Mouse (Mus musculus) liver, adult (tissue): ENCODE measurements around the gene Parp3.
A peak's percentile ranks its signal among the peaks of the same experiment; 100 is the strongest.

Source experiments
- GATA4 ChIP-seq: IDR thresholded peaks from 2 replicates; pipeline ENCODE4 v1.6.1; 2014; ENCODE audit warnings: mild to moderate bottlenecking, low read length; ENCODE audit not compliant: insufficient replicate concordance

The Parp3 gene

GRCm38 (mm10) chr9:106480541-106480940, 3.8 kb upstream of the Parp3 start:
- TF ChIP-seq GATA4, result no peak

DNA sequence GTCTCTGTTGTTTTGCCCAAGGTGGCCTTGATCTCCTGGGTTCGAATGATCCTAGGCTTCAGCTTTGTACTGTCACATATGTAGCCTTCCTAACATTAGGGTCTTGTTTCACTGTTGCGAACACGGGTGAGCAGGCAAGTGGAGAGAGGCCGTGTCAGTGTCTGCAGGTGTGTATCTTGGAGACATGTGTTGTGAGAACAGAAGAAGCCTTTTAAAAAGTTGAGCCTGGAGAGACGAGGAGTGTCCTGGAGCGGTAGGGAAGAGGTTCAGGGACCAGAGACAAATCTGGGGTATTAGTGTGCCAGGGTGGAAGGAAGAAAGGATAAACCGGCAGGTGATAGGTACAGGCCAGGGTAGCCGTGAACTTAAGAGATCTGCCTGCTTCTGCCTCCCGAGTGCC, 1.4 kb upstream of the Parp3 start:
- TF ChIP-seq GATA4, result no peak

- no peak for TF ChIP-seq GATA4
Measured at GRCm38 (mm10) chr9:106477649-106478048, 900 bp upstream of the Parp3 start.

DNA sequence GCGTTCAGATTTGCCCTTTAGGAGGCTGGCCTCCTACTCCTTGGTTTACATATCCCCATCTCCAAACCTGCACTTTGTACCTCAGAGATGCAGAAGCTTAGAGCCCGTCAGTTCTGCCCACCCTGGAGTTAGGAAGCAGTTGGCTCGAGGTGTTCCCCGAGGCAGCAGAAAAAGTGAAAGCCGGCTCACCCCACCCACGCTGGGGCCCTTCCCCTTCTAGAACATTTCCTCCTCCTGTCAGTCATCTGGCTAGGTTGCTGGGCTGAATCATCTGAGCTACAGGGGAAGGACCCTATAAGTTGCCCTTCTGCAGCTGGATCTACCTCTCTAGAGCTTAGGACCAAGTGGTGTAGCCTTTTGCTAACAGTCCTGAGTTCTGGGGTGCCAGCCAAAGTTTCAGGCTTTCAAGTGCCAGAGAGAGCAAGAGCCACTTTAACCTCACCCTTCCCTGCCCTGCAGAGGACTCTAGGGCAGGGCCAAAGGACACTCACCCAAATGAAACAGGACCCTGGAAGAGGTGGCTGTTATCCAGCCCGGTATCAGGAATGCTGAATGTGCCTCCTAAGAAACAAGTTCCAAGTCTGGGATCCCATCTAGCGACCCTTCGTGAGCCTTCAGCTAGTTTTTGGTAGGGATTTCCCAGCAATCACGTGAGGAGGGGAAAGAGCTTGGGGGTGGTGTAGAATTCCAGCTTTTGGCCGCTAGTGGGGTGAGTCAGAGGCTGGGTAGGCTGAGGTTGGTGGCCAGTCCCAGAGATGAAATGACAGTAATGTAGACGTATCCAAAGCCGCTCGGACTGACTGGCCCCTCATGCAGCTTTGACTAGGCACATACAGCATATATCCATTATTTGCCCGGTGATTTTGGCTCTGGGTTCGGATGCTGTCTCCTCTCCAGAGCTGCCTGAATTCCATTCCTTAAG, 486 bp downstream of the Parp3 start:
- no peak for TF ChIP-seq GATA4

DNA sequence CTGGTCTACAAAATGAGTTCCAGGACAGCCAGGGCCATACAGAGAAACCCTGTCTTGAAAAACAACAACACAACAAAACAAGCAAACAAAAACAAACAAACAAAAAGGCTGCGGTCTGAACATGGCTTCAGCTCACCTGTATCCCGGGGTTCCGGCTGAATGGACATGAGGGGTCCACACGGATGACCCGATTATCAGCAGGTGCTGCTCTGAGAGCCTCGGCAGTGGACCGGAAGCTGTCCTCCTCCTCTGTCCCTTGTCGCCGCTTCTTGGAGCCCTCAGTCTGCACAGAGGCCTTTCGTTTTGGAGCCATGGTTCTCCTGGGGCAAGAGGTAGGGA, 1.1 kb downstream of the Parp3 start, which contains the start of gene Rrp9:
TSS of gene Rrp9 (plus strand) at position 301 of the 339 bp plus-strand sequence.
- no peak for TF ChIP-seq GATA4

DNA sequence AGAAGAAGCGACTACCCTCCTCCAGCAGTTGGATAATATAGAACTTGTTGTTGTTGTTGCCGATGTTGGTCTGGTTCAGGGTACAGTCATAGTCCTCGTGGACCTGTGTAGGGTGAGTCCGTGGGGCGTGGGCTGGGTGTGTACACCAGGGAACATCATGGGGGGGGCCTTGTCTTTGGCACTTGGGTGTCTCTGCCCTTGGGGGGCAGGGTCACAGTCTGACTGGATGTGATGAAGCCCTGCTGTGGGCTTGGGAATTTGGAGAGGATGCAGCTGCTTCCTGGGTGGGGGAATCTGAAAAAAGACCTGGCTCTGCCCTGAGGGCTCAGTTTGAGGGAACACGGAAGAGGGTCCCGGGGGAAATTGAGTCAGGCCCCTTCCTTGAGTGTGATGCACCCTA, 1.7 kb downstream of the Parp3 start:
- no peak for TF ChIP-seq GATA4

GRCm38 (mm10) chr9:106474456-106474855, 2.3 kb downstream of the Parp3 start:
- TF ChIP-seq GATA4, result peak; percentile 17; the same call in 1 of the 2 replicates

- TF ChIP-seq GATA4, result no peak
Measured at GRCm38 (mm10) chr9:106473753-106474105, 3.0 kb downstream of the Parp3 start.

DNA sequence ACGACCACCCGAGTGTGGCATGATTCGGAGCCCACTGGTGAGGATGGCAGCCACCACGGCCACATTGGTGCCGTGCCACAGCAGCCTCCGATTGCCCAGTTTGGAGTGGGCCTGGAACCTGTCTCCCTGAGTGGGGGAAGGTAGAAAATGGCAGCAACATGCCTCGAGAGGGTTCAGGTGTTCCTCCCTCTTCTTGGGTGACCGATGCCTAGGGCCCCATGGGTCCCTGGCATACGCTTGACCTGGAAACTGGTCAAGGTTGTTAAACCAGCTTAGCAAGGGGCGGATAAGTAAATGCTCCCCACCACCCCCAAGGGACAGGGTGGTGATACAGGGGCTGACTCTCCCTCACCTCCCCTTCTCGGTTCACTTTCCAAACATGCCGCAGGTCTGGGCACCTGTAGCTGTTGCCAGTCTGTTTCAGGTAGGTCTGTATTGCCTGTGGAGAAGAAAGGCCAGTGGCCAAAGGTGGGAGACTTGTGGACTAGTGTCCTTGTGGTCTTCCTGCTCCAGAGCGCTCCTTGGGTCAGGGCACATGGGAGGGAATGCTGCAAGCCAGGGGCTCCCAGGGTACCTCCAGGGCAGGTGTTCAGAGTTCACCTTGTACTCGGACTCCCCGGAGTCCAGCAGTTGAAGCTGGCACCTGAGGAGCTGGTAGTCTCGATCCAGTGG, 3.5 kb downstream of the Parp3 start:
- TF ChIP-seq GATA4, result no peak

- no peak for TF ChIP-seq GATA4
Measured at GRCm38 (mm10) chr9:106472321-106472720, 4.4 kb downstream of the Parp3 start.

DNA sequence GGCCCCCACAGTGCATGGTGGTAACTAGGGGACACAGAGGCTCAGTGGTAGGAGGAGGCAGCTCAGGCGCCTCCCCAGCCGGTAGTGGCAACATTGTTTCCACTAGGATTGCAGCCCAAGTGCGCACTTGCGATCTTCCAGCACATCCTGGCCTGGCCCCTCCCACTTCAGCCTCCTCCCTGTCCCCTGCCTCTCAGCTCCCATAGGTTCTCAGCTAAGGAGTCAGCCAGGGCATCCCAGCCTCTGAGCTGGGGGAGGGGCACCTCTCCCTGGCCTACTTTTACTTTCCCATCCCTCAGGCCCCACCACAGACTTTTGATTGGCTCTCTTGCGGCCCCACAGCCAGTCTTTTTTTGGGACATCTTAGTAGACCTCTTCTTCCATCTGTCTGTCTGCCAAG, 4.9 kb downstream of the Parp3 start:
- no peak for TF ChIP-seq GATA4

GRCm38 (mm10) chr9:106470991-106471750, 5.6 kb downstream of the Parp3 start:
- no peak for TF ChIP-seq GATA4

GRCm38 (mm10) chr9:106469776-106470175, 7.0 kb downstream of the Parp3 start:
- no peak for TF ChIP-seq GATA4

- TF ChIP-seq GATA4, result no peak
Measured at GRCm38 (mm10) chr9:106469317-106469716, 7.4 kb downstream of the Parp3 start.

GRCm38 (mm10) chr9:106467746-106468145, 9.0 kb downstream of the Parp3 start:
- no peak for TF ChIP-seq GATA4

DNA sequence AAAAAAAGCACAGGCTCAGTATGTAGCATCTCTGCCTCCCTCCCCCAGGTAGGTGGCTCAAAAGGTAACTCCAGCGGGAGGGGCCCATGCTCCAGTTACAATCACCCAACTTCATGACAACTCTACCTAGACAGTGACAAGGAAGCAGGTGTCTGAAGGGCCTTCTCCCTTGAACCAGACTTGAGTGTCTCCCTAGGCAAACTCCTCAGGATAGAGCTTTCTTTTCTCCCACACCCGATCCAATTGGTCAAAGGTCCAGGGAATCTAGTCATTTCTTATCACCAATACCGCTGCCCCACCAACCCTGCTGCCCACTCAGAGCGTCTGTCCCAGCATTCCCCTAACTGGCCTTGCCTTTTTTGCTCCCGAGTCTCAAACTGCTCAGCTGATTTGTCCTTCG, 10.0 kb downstream of the Parp3 start:
- TF ChIP-seq GATA4, result no peak

- TF ChIP-seq GATA4, result no peak
Measured at GRCm38 (mm10) chr9:106465571-106466200, 11.1 kb downstream of the Parp3 start, which contains the start of gene Gpr62. Gpr62 (minus strand) TSS chr9:106465938.
